8 mouse cellular contexts compared by ENCODE assay signal in genomic region chr14:54413877-54414700, GRCm38 (mm10). TPM values are rescaled to one million over a fixed set of nuclear protein-coding genes. Genes with fewer than 3 reads are reported as not detected.
DNase-seq lines count a peak whose midpoint lies in the region; ATAC-seq and TF ChIP-seq lines count a peak whose summit lies in the region.

No protein-coding gene starts in this region.

- H3K9ac ChIP-seq in hindbrain, embryonic 15.5 days = no peak overlapping the region
- 0 out of 2 replicates have a peak overlapping the region, but pooled peaks have one; percentile 35 for H3K9ac ChIP-seq in liver, adult 2 months (ENCODE audit: low read depth, low read length)
- H3K9ac ChIP-seq in neural tube, embryonic 13.5 days = no peak overlapping the region; the same call in 1 of the 2 replicates

- intact Hi-C loops in gastrocnemius, adult 2 months (cut with DNase I) = loop anchor here (2.0 to 5.0 kb wide), 4 partner anchors 33 to 175 kb away; partner anchors contain the start of genes Abhd4 and Dad1

- 0 out of 2 replicates have a peak, but pooled peaks have one; percentile 17 for ATAC-seq in hindbrain, embryonic 15.5 days (ENCODE audit: low FRiP score, low read depth)
- ATAC-seq in neural tube, embryonic 13.5 days (ENCODE audit: low read depth) = no peak

- no peak for TF ChIP-seq POLR2A in liver, adult 2 months (IDR thresholded peaks at IDR 0.05; ENCODE audit: extremely low read depth, insufficient read depth, low read length)

- peak overlapping the region; percentile 70 for H3K4me3 ChIP-seq in gastrocnemius, adult 2 months
- H3K4me3 ChIP-seq in embryonic facial prominence, embryonic 10.5 days = peak overlapping the region; percentile 45
- H3K4me3 ChIP-seq in hindbrain, embryonic 15.5 days = 0 out of 2 replicates have a peak overlapping the region, but pooled peaks have one; percentile 10
- H3K4me3 ChIP-seq in liver, adult 2 months (ENCODE audit: insufficient read depth, low read depth, low read length) = peak overlapping the region; percentile 29
- 0 out of 2 replicates have a peak overlapping the region, but pooled peaks have one; percentile 5 for H3K4me3 ChIP-seq in neural tube, embryonic 13.5 days

- peak overlapping the region; percentile 33 for H3K4me2 ChIP-seq in hindbrain, embryonic 15.5 days
- peak overlapping the region; percentile 31 for H3K4me2 ChIP-seq in neural tube, embryonic 13.5 days

- peaks cover 46% of the 10 kb centered on the region for H3K4me1 ChIP-seq in embryonic facial prominence, embryonic 10.5 days
- peaks cover 11% of the 10 kb centered on the region for H3K4me1 ChIP-seq in hindbrain, embryonic 15.5 days (replicated peaks)
- H3K4me1 ChIP-seq in liver, adult 2 months (ENCODE audit: control insufficient read depth, insufficient read depth, low read length) = peaks cover 8% of the 10 kb centered on the region; the same call in 1 of the 2 replicates
- H3K4me1 ChIP-seq in neural tube, embryonic 13.5 days (replicated peaks) = peaks cover 23% of the 10 kb centered on the region

- H3K27me3 ChIP-seq in embryonic facial prominence, embryonic 10.5 days (replicated peaks; ENCODE audit: low read depth, poor library complexity, severe bottlenecking) = peaks cover 56% of the 10 kb centered on the region
- peaks cover 37% of the 10 kb centered on the region for H3K27me3 ChIP-seq in hindbrain, embryonic 15.5 days
- H3K27me3 ChIP-seq in liver, adult 2 months (ENCODE audit: control insufficient read depth, insufficient read depth, low read length) = no peaks in the 10 kb centered on the region
- peaks cover 40% of the 10 kb centered on the region for H3K27me3 ChIP-seq in neural tube, embryonic 13.5 days

- H3K27ac ChIP-seq in gastrocnemius, adult 2 months = peak overlapping the region; percentile 78
- H3K27ac ChIP-seq in embryonic facial prominence, embryonic 10.5 days (replicated peaks) = peak overlapping the region; percentile 12
- no peak overlapping the region for H3K27ac ChIP-seq in hindbrain, embryonic 15.5 days (replicated peaks)
- no peak overlapping the region for H3K27ac ChIP-seq in liver, adult 2 months (replicated peaks; ENCODE audit: insufficient read depth, low read depth, low read length)
- peak overlapping the region; percentile 33; the same call in 1 of the 2 replicates for H3K27ac ChIP-seq in neural tube, embryonic 13.5 days (replicated peaks)

- H3K36me3 ChIP-seq in embryonic facial prominence, embryonic 10.5 days (replicated peaks) = no peaks in the 10 kb centered on the region
- no peaks in the 10 kb centered on the region for H3K36me3 ChIP-seq in hindbrain, embryonic 15.5 days
- H3K36me3 ChIP-seq in liver, adult 2 months (ENCODE audit: control insufficient read depth, insufficient read depth, low read length) = no peaks in the 10 kb centered on the region
- no peaks in the 10 kb centered on the region for H3K36me3 ChIP-seq in neural tube, embryonic 13.5 days

- 7% methylated on average over 18 of the region's 18 CpGs for WGBS in embryonic facial prominence, embryonic 10.5 days
- WGBS in hindbrain, embryonic 15.5 days = 10% methylated on average over 18 of the region's 18 CpGs
- WGBS in liver, adult 2 months = 17% methylated on average over 18 of the region's 18 CpGs
- WGBS in neural tube, embryonic 13.5 days = 11% methylated on average over 18 of the region's 18 CpGs

- no peaks in the 10 kb centered on the region for H3K9me3 ChIP-seq in embryonic facial prominence, embryonic 10.5 days
- H3K9me3 ChIP-seq in hindbrain, embryonic 15.5 days = no peaks in the 10 kb centered on the region
- no peaks in the 10 kb centered on the region for H3K9me3 ChIP-seq in neural tube, embryonic 13.5 days

- no peak for TF ChIP-seq CTCF in gastrocnemius, adult 2 months (IDR thresholded peaks at IDR 0.05)
- TF ChIP-seq CTCF in liver, adult 2 months (IDR thresholded peaks at IDR 0.05; ENCODE audit: low read depth, low read length) = no peak

- H3K79me2 ChIP-seq in liver, adult 2 months (ENCODE audit: control insufficient read depth, insufficient read depth, low read length) = no peaks in the 10 kb centered on the region

- DNase-seq in gastrocnemius, adult 2 months = peak; percentile 60
- DNase-seq in gastrocnemius, adult 8-10 months (ENCODE audit: low spot score in 2 of 2) = no peak
- DNase-seq in embryonic facial prominence, embryonic 10.5 days (ENCODE audit: low spot score) = peak; percentile 54
- DNase-seq in liver, adult 2 months (ENCODE audit: extremely low read depth, low read depth, low spot score) = no peak
- DNase-seq in natural killer cell, adult 2 months (ENCODE audit: low spot score in 2 of 2) = no peak
- no peak for DNase-seq in retina, embryonic 14.5 days (ENCODE audit: low spot score)

RNA-seq across cellular contexts. Expression of gene Slc7a7, which starts 3.5 kb away (rescaled TPM):
- total RNA-seq in gastrocnemius, adult 2 months (2021) = 1 to 10 TPM in 1 of 2 experiments, under 1 TPM in 1; 0.56 to 2.0 TPM
- total RNA-seq in gastrocnemius, adult 8-10 months (2022) = 1 to 10 TPM in 2 of 4 experiments, under 1 TPM in 2; 0.46 to 1.9 (median 0.89) TPM
- 3.6 and 4.2 TPM in 2 replicates for polyA plus RNA-seq in embryonic facial prominence, embryonic 10.5 days (2016; fragmentation: Nextera tagmentation; extraction: Ambion mirVana)
- polyA plus RNA-seq in hindbrain, embryonic 15.5 days (2015; fragmentation: Nextera tagmentation; extraction: Ambion mirVana) = 4.5 and 5.9 TPM in 2 replicates
- total RNA-seq in liver, adult 2 months (2014; rRNA removed) = 2.2 and 2.3 TPM in 2 replicates
- 2.6 and 4.1 TPM in 2 replicates for polyA plus RNA-seq in liver, adult 2 months (2012; rRNA removed)
- 6.7 and 7.9 TPM in 2 replicates for polyA plus RNA-seq in neural tube, embryonic 13.5 days (2015; fragmentation: Nextera tagmentation; extraction: Ambion mirVana)

RNA-seq across cellular contexts. Expression of gene Mrpl52, which starts 12.6 kb away (rescaled TPM):
- 100 to 1,000 TPM; 102 to 111 TPM for total RNA-seq in gastrocnemius, adult 2 months (2021)
- 100 to 1,000 TPM; 104 to 126 (median 117) TPM for total RNA-seq in gastrocnemius, adult 8-10 months (2022)
- polyA plus RNA-seq in embryonic facial prominence, embryonic 10.5 days (2016; fragmentation: Nextera tagmentation; extraction: Ambion mirVana) = 201 and 207 TPM in 2 replicates
- 241 and 251 TPM in 2 replicates for polyA plus RNA-seq in hindbrain, embryonic 15.5 days (2015; fragmentation: Nextera tagmentation; extraction: Ambion mirVana)
- total RNA-seq in liver, adult 2 months (2014; rRNA removed) = 77.8 and 85.8 TPM in 2 replicates
- 876 and 1,262 TPM in 2 replicates for polyA plus RNA-seq in liver, adult 2 months (2012; rRNA removed)
- 209 and 275 TPM in 2 replicates for polyA plus RNA-seq in neural tube, embryonic 13.5 days (2015; fragmentation: Nextera tagmentation; extraction: Ambion mirVana)

RNA-seq across cellular contexts. Expression of gene Mmp14, which starts 17.3 kb away (rescaled TPM):
- total RNA-seq in gastrocnemius, adult 2 months (2021) = 10 to 100 TPM in 1 of 2 experiments, 1 to 10 TPM in 1; 8.5 to 14.0 TPM
- total RNA-seq in gastrocnemius, adult 8-10 months (2022) = 1 to 10 TPM; 2.8 to 6.3 (median 3.7) TPM
- 62.7 and 69.5 TPM in 2 replicates for polyA plus RNA-seq in embryonic facial prominence, embryonic 10.5 days (2016; fragmentation: Nextera tagmentation; extraction: Ambion mirVana)
- 51.1 and 53.4 TPM in 2 replicates for polyA plus RNA-seq in hindbrain, embryonic 15.5 days (2015; fragmentation: Nextera tagmentation; extraction: Ambion mirVana)
- 9.0 and 12.4 TPM in 2 replicates for total RNA-seq in liver, adult 2 months (2014; rRNA removed)
- 44.0 and 52.6 TPM in 2 replicates for polyA plus RNA-seq in liver, adult 2 months (2012; rRNA removed)
- polyA plus RNA-seq in neural tube, embryonic 13.5 days (2015; fragmentation: Nextera tagmentation; extraction: Ambion mirVana) = 52.7 and 65.4 TPM in 2 replicates

RNA-seq across cellular contexts. Expression of gene Lrp10, which starts 49.8 kb away (rescaled TPM):
- 10 to 100 TPM; 27.9 to 36.5 TPM for total RNA-seq in gastrocnemius, adult 2 months (2021)
- 10 to 100 TPM; 23.5 to 34.0 (median 29.5) TPM for total RNA-seq in gastrocnemius, adult 8-10 months (2022)
- polyA plus RNA-seq in embryonic facial prominence, embryonic 10.5 days (2016; fragmentation: Nextera tagmentation; extraction: Ambion mirVana) = 23.2 and 23.4 TPM in 2 replicates
- polyA plus RNA-seq in hindbrain, embryonic 15.5 days (2015; fragmentation: Nextera tagmentation; extraction: Ambion mirVana) = 30.3 and 34.3 TPM in 2 replicates
- total RNA-seq in liver, adult 2 months (2014; rRNA removed) = 7.1 and 10.4 TPM in 2 replicates
- 41.3 and 50.3 TPM in 2 replicates for polyA plus RNA-seq in liver, adult 2 months (2012; rRNA removed)
- polyA plus RNA-seq in neural tube, embryonic 13.5 days (2015; fragmentation: Nextera tagmentation; extraction: Ambion mirVana) = 30.1 and 32.7 TPM in 2 replicates

RNA-seq across cellular contexts. Expression of gene Oxa1l, which starts 53.5 kb away (rescaled TPM):
- 10 to 100 TPM; 49.1 to 54.6 TPM for total RNA-seq in gastrocnemius, adult 2 months (2021)
- total RNA-seq in gastrocnemius, adult 8-10 months (2022) = 10 to 100 TPM; 39.6 to 46.8 (median 44.1) TPM
- 49.1 and 51.5 TPM in 2 replicates for polyA plus RNA-seq in embryonic facial prominence, embryonic 10.5 days (2016; fragmentation: Nextera tagmentation; extraction: Ambion mirVana)
- 55.1 and 58.5 TPM in 2 replicates for polyA plus RNA-seq in hindbrain, embryonic 15.5 days (2015; fragmentation: Nextera tagmentation; extraction: Ambion mirVana)
- total RNA-seq in liver, adult 2 months (2014; rRNA removed) = 16.4 and 23.1 TPM in 2 replicates
- polyA plus RNA-seq in liver, adult 2 months (2012; rRNA removed) = 108 and 116 TPM in 2 replicates
- polyA plus RNA-seq in neural tube, embryonic 13.5 days (2015; fragmentation: Nextera tagmentation; extraction: Ambion mirVana) = 52.6 and 53.1 TPM in 2 replicates

Comparison
In these comparisons a context has a peak if more than half of its experiments do, and no peak if none do; other contexts are left out.
1. DNase-seq: peak in gastrocnemius, adult 2 months (single experiment) and embryonic facial prominence, embryonic 10.5 days (single experiment); none in gastrocnemius, adult 8-10 months (0 of 2), liver, adult 2 months (single experiment), natural killer cell, adult 2 months (0 of 2) and retina, embryonic 14.5 days (single experiment).
2. H3K27ac ChIP-seq: peak in gastrocnemius, adult 2 months (single experiment), embryonic facial prominence, embryonic 10.5 days (single experiment) and neural tube, embryonic 13.5 days (single experiment); none in hindbrain, embryonic 15.5 days (single experiment) and liver, adult 2 months (single experiment).
3. H3K4me3 ChIP-seq: peak in every context shown above with its lines; median percentile 70 in gastrocnemius, adult 2 months; 45 in embryonic facial prominence, embryonic 10.5 days; 29 in liver, adult 2 months; 10 in hindbrain, embryonic 15.5 days; 5 in neural tube, embryonic 13.5 days.